Mouse (Mus musculus) inflammation-experienced regulatory T-cells, adult 6 months (primary cell): ENCODE measurements around the gene Rab43. TPM values are rescaled to one million over a fixed set of nuclear protein-coding genes. Genes with fewer than 3 reads are reported as not detected.

Experiments used
- ATAC-seq: one replicate; pipeline ENCODE4 v1.8.0; 2017
- polyA plus RNA-seq, 3 experiments: library from polyadenylated mRNA; unstranded; fragments of 100-300 nt; shearing (Covaris generic); gene quantifications; one replicate each; pipeline ENCODE4 v1.2.1; 2017

Rab43 gene
- polyA plus RNA-seq, 3 experiments from 2014 or later: 11.1 to 18.7 (median 15.7) TPM

DNA sequence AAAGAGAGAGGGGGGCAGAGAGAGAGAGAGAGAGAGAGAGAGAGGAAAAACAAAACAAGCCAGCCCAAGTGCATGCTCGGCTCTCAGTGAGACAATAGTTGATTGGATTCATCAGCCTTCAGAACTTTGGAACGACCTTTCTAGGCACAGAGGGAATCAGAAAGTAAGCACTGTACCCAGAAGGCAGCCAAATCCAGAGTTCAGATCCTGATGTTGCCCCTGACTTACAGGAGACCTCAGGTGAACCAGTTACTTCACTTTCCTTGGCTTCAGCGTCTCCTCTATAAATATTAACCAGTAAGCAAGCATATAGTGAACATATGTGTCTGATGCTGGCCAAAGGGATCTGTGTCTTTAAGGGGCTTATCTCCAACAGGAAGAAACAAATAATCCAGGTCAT, 3.4 kb downstream of the Rab43 start:
- no peak for ATAC-seq

GRCm38 (mm10) chr6:87807735-87808440, 4.1 kb downstream of the Rab43 start:
- no peak for ATAC-seq

DNA sequence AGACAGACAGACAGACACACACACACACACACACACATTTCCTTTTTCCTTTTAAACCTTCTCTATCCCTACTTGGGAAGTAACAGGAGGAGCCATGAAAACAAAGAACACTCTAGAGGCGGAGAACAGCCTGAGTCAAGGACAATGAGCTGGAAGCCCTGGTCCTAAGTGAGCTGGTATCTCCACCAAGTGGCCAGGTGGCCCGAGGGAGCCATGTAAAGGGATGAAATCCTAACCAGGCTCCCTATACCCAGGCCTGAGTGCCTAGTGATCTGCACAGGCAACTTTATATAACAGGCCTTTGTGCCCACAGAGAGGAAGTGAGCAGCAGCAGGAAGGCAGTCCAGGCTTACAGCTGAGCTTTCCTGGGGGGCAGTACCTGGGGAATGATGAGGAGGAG, 5.1 kb downstream of the Rab43 start:
- ATAC-seq: no peak

DNA sequence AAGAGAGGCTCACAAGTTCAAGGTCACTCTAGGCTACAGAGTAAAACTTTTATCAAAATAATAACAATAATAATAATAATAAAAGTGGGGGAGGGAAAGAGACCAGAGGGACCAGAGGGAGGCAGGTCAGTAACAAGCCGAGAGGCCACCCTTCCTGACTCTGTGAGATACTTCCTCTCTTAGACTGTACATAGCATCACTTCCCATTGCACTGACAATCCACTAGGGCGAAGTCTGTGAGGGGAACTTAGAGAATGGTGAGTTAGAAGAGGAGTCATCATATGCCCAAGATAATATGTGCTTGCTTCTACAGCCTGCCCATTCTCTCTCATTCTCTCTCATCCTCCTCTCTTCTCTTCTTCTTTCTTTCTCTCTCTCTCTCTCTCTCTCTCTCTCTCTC, 5.9 kb downstream of the Rab43 start:
- ATAC-seq: no peak

DNA sequence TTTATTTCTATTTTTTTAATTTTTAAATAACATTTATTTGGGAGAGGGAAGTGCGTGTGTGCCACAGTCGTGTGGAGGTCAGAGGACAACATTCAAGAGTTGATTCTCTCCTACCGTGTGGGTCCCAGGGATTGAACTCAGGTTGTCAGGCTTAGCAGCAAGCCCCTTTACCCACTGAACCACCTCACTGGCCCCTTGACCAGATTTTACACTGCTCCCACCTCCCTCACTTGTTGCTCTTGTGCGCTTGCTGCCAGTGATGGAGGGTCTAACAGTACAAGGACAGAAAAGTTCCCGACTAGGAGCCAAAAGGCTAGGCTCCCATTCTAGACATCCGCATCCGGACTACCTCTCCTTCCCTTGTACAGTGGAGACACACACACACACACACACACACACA, 6.5 kb downstream of the Rab43 start:
- no peak for ATAC-seq

GRCm38 (mm10) chr6:87804886-87805285, 7.1 kb downstream of the Rab43 start:
- ATAC-seq: no peak

GRCm38 (mm10) chr6:87804036-87804435, 7.9 kb downstream of the Rab43 start:
- no peak for ATAC-seq

- no peak for ATAC-seq
These were observed 9.5 kb downstream of the Rab43 start for GRCm38 (mm10) chr6:87802462-87802861.

- ATAC-seq: no peak
These were observed 12.4 kb downstream of the Rab43 start for GRCm38 (mm10) chr6:87799576-87799975.

- ATAC-seq: no peak
These were observed 14.6 kb downstream of the Rab43 start for GRCm38 (mm10) chr6:87797321-87797720.

DNA sequence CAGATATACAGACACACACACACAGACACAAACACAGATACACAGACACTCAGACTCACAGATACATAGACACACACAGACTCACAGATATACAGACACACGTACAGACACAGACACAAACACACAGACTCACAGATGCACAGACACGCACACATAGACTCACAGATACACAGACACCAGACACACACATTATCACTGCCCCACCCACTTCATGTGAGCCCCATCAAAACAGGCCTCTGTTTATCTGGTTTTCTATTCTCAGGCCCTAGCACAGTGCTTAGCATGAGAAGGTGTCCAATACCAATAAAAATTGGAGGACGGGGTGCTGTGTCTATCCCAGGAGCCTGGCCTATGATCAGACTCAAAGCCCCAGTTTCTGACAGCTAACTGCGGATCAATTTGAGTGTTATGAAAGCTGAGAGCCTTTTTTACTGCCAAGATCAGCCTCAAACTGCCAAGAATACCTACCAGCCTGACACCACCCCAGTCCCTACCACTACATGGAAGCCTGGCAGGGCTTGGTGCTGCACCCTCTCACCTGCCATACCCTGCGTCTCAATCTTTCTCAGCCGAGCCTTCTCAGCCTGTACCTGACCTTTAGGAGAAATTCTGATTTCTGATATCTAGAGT, 15.6 kb downstream of the Rab43 start:
- no peak for ATAC-seq

DNA sequence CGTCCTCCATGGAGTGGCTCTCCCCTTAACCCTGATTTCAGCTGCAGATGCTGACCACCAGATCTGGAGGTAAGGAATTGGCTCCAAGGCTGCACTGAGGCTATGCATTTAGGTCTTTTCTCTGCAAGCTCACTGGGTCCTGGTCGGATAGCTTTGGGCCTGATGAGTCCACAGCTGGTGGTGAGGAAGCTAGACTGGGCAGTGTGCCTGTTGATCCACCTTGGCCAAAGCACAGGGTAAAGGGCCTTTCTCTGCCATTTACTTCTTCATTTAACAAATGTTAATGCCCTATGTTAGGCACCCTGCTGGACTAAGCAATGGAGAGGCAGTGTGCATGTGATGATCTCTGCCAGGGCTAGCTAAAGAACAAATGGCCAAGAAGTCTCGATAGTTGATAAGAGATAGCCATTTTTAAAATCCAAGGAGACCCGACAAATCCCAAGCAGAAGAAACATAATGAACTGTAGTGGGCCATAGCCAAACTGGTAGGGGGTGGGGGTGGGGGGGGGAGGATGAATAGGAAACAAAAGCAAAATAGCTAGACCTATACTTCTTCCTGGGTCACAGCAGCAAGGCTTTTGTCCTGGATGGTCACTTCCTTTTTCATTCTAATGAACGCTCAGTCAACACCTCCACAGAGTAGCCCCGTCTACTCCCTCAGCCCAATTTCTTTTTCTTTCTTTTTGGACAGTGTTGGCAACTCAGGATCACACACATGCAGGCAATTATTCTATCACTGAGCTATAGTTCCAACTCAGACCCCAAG, 16.4 kb downstream of the Rab43 start:
- no peak for ATAC-seq

GRCm38 (mm10) chr6:87793821-87794510, 18.0 kb downstream of the Rab43 start:
- no peak for ATAC-seq

GRCm38 (mm10) chr6:87791826-87792225, 20.1 kb downstream of the Rab43 start:
- ATAC-seq: no peak

DNA sequence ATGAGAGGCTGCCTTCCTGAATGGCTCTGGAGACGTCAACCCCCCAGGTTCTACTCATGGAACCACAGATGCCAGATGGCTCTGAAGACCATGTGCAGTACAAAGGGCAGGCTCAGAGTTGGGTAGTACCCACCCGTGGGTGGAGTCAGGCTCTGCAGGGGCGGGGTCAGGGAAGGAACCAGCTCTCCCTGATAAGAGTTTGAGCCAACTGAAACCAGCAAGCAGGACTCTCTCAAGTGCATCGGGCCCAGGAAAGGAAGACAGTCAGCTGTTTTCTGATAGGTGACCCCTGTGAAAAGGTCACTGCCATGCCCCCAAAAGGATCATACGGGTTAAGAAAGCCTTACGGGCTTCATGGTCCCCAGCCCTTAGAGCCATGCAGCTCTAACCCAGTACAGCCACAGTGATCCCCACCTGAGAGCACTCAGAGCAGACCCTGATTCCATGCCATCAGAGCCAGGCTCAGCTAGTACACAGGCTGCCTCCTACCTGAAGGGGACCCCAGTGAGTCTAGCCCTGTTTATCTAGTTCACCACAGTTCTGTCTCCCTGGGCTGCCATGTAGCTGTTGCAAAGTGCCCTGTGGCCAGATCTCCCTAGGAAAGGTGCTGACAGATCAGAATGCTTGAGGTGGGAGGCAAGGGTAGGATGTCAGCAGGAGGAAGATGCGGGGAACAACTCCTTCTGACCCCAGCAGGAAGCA, 21.0 kb downstream of the Rab43 start:
- ATAC-seq: no peak

- no peak for ATAC-seq
These were observed 22.2 kb downstream of the Rab43 start for GRCm38 (mm10) chr6:87789791-87790190.

GRCm38 (mm10) chr6:87788896-87789587, 22.9 kb downstream of the Rab43 start:
- no peak for ATAC-seq

DNA sequence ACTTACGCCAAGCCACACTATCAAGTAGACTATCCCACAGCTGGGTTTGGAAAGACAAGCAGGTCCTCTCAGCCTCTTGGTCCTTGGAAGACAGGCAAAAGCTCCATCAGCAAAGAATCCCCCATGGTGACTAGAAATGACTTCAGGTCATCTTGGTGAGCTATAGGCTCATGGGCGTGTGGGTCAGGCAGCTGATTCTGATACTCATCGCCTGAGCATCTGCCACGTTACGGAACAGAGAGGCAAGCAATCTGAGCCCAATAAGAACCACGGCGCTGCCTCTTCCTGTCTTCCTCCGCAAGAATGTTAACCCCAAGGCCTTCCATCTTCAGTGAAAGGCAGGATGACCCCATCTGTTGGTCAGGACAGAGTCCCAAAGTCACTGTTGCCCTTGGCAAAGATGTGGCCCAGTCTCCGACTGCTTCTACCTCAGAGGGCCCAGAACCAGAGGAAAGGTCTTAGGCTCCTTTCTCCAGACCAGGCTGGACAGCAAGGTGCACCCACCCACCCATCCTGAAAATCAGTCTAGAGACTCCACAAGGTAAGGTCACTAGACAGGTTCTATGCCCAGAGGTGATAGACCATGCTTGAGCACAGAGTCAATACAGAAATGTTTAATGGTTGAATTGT, 23.6 kb downstream of the Rab43 start:
- no peak for ATAC-seq

DNA sequence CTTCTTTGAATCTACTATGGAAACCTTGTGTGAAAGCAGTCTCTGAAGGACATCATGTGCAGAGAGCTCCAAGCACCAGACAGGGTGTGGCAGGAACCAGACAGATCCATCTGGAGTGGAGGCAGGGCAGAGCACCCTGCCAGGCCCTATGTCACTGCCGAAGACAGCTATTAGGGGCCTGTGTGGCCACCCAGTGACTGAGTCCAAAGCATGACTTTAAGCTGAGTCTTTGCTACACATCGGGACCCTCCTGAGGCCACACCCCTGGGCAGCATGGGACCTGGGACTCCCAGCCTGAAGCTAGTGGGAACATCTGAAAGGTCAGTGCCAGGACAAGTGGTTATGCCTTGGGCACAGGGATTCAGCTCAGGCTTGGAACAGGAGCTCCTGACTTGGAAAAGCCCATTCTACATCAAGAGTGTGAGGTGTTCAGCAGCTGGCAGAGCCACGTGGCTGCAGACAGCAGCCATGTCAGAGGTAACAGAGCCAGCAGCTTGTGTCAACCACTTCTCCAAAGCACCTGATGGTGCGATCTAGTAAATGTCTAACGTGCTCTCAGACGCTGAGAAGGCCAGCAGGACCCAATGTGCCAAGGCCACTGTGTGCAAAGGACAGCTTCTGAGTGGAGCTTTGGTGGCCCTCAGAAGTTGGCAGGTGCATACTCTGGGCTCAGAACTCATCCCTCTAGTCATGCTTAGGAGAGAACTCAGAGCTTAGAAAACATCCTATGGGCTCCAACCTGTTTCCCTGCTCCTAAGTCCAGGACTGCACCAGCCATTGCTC, 24.7 kb downstream of the Rab43 start:
- ATAC-seq: no peak

DNA sequence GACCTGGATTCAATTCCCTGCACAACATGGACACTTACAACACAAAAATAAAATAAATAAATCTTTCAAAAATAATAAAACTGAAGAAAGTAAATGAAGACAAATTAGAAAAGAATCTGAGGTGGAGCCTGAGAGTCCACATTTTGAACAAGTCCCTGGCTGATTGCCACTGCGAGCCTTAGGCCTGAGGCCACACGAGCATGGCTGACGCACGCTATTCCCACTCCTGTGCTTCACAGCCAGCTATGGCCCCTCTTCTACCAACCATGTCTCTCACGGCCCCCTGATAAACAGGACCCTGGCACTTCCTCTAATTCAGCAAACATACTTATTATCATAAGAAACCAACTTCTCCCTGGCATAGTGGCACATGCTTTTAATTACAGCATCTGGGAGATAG, 25.3 kb downstream of the Rab43 start:
- no peak for ATAC-seq

DNA sequence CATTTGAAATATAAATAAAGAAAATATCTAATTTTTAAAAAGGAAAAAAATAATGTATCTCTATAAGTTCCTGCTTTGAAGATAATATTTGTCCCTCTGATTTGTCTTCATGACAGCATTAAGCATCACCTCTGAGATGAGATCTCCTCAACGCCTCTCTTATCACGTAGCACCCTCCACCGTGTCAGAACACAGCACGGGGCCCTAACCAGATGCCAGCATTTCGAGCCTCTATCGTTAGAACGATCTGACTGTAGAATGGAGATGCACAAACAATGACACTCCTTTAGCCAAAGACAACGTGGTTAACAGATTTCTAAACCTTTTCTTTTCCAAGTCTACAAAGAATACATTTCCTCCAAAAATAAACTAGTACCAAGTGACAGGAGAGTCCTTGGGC, 27.9 kb downstream of the Rab43 start:
- no peak for ATAC-seq
